Mouse (Mus musculus): Measurements from ENCODE around the gene Adra2b.

The Adra2b gene

DNA sequence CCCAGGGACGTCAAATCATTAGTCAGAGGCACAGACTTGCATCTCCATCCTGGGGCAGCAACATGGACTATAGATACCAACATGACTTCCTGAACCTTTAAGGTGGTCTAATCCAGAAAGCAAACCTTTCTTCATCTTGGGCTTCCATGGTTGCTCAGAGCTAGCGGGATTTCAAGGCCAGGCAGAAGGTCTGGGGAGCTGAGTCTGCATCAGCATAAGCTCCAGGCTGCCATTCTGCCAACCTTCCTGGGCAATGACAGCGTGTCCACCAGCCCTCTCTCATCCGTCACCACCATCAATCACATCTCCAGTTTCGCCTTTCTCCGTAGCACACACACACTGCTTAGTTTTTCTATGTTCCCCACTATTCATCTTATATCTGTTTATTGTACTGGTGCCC lies 23.7 kb upstream of the Adra2b start:
- no peak for DNase-seq

GRCm38 (mm10) chr2:127341159-127341558 lies 21.8 kb upstream of the Adra2b start:
- DNase-seq = peak; percentile 44 to 67

GRCm38 (mm10) chr2:127346334-127346733 lies 16.7 kb upstream of the Adra2b start:
- no peak for DNase-seq

- no peak for DNase-seq
Observed at GRCm38 (mm10) chr2:127347147-127347985, 15.6 kb upstream of the Adra2b start.

- no peak for DNase-seq
Observed at GRCm38 (mm10) chr2:127353881-127354280, 9.1 kb upstream of the Adra2b start.

GRCm38 (mm10) chr2:127363282-127363652 lies 259 bp downstream of the Adra2b start:
- no peak for DNase-seq

DNA sequence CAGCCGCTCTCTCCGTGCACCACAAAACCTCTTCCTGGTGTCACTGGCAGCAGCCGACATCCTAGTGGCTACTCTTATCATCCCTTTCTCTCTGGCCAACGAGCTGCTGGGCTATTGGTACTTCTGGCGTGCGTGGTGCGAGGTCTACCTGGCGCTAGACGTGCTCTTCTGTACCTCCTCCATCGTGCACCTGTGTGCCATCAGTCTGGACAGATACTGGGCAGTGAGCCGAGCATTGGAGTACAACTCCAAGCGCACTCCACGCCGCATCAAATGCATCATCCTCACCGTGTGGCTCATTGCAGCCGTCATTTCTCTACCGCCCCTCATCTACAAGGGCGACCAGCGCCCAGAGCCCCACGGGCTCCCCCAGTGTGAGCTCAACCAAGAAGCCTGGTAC lies 688 bp downstream of the Adra2b start:
- DNase-seq = no peak

- no peak for DNase-seq
Observed at GRCm38 (mm10) chr2:127364452-127364851, 1.4 kb downstream of the Adra2b start.

DNA sequence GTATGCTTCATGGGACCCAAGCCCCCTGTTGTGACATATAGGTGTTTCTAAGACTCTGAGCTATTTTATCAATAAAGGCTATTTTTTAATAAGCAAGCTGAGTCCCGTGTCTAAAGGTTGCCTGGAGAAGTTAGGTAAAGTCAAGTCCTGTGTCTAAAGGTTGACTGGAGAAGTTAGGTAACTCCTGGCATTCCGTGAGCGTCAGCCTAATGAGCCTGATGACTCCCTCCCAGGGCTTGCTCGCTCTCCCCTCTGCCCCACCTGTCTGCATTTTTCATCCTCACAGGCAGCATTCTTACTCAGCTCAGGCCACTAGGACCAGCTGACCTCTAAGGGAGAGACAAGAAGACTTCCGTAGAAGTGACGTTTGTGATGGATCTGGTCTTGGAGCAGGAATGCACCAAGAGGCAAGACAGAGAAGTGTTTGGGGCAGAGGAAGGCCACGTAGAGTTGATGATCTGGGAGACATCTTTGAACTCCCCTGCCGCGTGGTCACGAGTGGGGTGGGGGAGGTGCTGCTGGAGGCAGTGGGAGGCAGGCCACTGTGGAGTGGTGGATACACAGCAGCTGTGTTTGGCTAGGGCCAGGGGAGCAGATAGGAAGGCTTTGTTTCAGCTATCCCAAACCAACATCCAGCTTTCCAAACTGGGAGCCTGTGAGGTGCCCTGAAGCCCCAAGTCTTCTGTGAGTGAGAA lies 4.3 kb downstream of the Adra2b start:
- no peak for DNase-seq

GRCm38 (mm10) chr2:127369703-127370376 lies 6.8 kb downstream of the Adra2b start:
- DNase-seq = no peak

DNA sequence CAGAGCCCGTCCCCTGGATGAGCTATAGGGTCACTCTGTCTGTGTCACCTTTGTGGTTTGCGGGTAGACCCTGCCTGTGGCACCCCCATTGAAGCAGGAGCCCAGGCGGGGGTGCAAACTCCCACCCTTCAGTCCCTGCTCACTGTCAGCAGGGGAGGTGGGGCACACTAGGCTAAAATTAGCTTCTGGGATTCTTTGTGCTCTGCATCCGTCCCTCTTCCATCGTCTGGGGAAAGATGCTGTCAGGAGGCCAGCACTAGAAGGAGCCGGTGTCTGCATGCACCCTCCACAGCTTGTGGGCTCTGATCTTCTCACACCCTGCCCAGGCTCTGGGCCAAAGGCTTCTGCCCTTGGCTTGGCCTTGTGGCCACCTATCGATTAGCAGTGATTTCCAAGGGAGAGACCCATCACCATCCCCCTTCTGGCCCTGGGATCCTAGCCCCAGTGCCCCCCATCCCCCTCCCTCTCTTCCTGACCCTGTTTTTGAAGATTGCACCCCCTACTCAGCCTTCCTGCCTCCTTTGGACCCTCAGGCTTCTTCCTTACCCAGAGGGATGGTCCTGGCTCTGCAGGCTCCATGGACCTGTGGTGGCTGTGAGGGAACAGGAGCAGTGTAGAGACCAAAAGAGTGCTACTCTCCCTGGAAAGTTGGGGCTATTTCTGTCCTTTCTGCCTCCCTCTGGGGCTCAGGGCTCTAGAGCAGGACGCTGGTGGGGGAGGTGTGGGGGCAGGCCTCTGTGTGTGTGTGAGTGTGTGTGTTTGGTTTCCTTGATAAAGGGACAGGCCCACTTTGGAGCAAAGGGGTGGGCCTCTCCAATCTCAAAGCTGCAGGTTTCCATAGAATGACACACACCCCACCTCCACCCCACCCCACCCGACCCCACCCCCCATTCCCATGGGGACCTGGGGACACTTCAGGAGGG lies 7.8 kb downstream of the Adra2b start:
- DNase-seq = no peak

- DNase-seq = no peak
Observed at GRCm38 (mm10) chr2:127371484-127371861, 8.5 kb downstream of the Adra2b start.

DNA sequence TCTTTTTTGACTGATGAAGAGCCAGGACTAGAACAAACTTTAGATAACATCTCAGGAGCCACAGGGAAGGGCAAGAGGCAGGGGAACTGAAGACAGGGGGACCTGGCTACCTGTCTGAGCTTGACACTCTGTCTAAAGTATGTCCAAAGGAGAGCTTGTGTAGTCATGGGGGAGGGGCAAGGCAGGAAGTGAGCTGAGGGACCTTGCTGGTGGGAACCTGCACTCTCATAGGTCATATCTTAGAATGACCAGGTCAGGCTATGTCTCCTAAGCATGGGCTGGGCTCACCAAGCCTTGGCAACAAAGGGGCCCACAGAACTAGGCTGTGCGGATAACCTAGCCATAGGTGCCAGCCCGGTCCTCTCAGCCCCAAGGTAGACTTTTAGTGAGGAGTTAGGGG lies 9.1 kb downstream of the Adra2b start:
- DNase-seq = no peak

DNA sequence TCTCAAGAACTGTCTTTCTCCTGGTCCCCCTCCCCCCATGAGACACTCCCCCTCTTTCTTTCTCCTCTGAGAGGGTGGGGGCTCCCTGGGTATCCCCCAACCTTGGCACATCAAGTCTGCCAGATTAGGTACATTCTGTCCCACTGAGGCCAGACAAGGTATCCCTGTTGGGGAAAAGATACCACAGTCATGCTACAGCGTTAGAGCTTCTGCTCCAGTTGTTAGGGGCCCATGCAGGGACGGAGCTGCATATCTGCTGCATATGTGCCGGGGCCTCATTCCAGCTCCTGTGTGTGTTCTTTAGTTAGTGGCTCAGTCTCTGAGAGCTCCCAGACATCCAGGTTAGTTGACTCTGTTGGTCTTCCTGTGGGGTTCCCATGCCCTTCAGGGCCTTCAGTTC lies 11.1 kb downstream of the Adra2b start:
- DNase-seq = no peak

GRCm38 (mm10) chr2:127375087-127375486 lies 12.1 kb downstream of the Adra2b start:
- no peak for DNase-seq

DNA sequence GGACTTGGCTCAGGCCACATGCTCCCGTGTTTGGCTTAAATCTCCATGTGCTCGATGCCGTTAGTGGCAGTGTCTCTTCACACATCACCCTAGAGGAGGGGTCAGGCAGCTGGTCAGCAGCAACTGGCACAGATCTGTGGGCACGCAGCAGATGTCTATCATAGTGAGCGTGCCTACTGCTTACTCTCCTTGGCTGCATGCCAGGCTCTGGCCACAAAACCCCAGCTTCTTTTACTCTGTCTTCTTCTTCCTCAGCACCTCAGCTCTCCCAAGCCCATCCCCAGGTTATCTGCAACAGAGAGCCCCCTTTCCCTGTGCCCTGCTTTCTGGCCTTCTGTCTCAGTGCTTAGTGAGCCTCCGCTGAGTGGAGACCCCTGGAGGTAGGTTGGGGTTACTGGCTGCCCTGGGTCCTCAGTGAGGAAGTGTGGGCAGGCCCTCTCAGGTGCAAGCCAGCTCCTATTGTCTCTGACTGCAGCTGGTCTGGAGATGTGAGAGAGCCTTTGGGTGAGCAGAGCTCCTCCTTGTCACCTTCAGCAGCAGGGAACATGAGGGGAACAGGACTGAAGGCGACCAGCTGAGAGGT lies 12.8 kb downstream of the Adra2b start:
- DNase-seq = peak in 1 of 2 experiments; percentile 24

DNA sequence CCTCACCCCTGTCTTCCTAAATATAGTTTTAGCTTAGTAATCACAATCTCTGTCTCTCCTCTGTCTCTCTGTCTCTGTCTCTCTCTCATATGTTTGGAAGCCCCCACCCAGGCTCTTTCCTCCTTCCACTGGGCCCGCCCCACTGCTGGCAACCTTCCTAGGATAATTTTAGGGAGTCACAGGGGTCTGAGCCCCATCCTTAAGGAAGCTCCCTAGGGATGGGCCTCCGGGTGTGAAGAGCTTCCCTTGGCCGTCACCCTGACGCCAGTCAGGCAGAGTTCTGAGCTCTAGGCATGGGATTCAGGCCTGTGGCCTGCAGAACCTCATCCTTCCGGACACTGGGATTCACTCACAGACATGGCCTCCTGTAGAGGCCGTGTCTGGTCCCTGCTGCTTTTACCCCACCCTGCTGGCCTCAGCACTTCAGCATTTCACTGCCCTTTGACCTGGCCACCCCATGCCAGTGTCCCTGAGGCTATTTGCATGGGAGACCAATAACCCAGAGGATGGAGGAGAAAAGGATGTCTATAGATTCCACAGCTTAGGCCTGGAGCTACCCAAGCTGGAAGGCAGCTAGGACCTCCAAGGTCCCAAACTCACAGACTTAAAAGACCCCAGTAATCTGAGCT lies 13.5 kb downstream of the Adra2b start:
- DNase-seq = no peak

GRCm38 (mm10) chr2:127377942-127378610 lies 15.1 kb downstream of the Adra2b start:
- DNase-seq = no peak

GRCm38 (mm10) chr2:127378611-127378990 lies 15.6 kb downstream of the Adra2b start:
- DNase-seq = no peak

DNA sequence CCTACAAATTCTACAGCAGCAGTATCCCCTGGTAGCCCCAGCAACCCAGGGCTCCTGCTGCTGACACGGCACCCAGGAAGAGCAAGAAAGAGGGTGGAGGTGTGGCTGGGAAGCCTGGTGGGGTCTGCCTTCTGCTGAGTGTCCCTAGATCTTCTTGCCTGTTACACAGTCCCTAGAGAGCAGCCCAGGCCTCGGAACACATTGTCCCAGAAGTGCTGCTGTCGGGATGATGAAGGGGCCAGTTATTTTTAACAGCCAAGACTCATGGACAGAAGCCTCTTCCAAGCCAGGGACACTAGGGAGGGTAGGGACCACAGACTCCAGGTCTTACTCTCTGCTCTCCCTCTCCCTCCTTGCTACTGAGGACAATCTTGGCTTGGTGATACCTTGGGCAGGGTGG lies 16.2 kb downstream of the Adra2b start:
- no peak for DNase-seq

- no peak for DNase-seq
Observed at GRCm38 (mm10) chr2:127383881-127384280, 20.9 kb downstream of the Adra2b start.
